Mouse (Mus musculus) cerebellum, adult 11 months (tissue): Measurements from ENCODE around the gene Chmp2a.

Experiments
- DNase-seq: peaks from one replicate; pipeline ENCODE4 v3.0.0; 2022

The Chmp2a gene

DNA sequence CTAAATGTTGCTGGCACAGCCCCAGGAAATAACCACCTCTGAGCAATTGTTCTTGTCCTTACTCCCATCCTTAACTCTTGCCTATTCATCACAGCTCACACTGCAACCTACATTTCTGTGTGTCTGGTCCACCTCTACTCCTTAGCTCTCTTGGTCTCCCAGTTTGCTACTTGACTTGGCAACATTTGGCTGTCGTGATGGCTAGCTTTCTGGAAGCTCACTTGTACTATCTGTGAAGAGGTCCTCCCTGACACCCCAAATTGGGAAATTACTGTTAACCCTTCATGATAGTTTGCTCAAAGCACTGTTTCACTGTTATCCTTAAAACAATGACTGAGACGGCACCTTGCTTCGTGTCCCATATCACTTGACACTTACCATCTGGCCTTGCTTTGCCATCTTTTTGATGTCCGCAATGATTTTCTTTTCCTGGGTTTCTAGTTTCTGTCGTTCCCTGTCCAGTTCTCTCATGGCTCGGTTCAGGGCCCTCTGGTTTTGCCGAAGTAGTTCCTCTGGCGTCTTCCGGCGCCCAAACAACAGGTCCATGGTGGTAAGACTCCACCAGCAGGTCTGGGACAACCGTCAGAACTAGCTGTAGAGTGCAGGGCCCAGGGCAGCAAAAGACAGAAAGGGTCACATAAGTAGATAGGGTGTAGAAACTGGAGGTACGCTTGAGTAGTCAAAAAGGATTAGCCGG is 1.0 kb downstream of the Chmp2a start:
- DNase-seq = peak; percentile 31

DNA sequence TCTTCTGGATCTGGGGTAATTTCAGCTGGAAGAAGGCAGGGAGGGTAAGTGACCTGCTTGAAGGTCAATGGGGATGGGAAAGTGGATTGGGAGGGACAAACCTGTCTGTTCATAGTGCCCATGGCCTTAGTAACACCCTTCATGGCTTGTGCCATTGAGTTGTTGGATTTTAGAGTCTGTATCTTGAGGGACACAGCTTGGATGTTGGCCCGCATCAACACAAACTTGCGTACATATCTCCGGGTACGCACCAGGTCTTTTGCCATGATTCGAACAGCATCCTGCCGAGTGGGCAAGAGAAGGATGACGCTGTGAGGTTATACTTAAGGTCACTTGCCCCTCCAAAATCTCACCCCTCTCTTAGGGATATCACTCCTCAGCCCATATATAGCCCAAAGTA is 2.1 kb downstream of the Chmp2a start:
- DNase-seq = peak; percentile 17

DNA sequence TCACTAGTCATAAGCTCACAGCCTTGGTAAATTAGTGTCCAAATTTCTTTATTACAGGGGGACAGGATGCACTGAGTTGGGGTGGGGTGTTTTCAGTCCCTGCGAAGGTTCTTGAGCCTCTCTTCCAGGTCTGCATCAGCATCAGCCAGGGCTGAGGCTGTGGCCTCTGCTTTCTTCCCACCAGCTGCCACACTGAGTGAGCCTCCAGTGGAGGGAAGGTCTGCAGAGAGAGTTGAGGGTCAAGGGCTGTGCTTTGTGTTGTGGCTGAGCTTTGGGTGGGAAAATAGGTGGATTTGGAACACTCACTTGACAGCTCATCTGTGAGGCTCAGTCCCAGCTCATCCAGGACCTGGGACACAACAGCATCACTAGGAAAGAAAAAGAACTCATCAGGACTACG is 2.6 kb downstream of the Chmp2a start:
- DNase-seq = no peak

DNA sequence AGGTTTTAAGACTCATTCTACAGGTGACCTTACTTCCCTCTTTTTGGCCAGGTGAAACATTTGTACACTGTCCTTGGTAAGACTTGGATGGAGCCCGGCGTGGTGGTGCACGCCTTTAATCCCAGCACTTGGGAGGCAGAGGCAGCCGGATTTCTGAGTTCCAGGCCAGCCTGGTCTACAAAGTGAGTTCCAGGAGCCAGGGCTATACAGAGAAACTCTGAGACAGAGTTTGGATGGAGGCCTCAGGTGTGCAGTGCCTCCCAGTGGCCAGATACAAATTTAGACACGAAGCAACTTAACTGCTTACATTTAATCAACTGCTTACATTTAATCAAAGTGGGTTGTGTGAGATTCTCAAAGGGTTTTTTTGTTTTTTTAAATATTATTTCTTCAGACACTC is 3.5 kb downstream of the Chmp2a start:
- DNase-seq = peak; percentile 16

DNA sequence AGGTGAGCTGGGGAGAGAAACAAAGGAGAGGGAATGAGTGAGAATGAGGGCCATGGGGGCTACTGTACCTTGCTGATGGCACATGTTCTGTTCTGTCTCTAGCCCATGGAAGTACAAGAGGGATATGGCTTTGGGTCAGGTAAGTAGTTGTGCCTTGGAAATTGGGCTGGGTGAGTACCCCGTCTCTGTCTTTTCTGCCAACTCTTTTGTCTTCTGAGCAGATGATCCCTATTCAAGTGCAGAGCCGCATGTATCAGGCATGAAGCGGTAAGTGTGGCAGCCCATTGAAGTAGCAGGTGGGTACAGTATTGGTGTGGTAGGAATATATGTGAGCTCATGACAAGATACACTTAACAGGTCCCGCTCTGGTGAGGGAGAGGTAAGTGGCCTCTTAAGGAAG is 5.6 kb downstream of the Chmp2a start:
- DNase-seq = no peak

DNA sequence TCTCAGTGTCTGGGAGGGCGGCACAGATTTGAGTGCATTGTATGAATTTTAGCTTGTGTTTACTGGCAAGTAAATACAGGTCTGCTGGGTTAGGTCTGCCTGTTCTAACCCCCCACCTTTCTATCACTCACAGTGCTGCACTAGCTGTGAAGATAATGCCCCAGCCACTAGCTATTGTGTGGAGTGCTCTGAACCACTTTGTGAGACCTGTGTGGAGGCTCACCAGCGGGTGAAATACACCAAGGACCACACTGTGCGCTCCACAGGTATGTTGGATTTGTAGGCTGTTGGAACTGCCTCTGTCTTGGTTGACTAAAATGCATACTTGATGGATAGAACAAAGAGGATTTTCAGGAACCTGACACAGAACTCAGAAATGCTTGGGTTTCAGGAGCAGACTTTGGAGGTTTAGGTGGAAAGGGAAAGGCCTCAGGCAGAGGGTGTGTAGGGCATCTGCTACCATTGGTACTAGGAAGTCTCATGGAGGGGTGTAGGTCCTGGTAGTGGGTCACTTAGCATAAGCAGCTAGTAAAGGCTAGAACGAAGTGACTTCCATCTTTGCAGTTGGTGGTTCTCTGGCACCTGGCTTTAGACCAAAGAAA is 9.0 kb downstream of the Chmp2a start:
- no peak for DNase-seq

DNA sequence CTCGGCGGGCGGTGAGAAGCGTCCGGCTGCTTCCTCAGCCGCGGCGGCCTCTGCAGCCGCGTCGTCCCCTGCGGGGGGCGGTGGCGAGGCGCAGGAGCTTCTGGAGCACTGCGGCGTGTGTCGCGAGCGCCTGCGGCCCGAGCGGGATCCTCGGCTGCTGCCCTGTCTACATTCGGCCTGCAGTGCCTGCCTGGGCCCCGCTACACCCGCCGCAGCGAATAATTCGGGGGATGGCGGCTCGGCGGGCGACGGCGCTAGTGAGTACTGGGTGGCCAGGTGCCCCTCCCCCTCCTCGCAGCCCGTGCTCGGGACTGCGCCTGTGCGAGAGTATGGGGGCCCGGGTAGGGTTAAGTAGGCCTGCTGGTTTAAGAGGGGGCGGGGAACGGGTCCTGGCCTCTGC is 9.8 kb downstream of the Chmp2a start:
- peak; percentile 84 for DNase-seq

DNA sequence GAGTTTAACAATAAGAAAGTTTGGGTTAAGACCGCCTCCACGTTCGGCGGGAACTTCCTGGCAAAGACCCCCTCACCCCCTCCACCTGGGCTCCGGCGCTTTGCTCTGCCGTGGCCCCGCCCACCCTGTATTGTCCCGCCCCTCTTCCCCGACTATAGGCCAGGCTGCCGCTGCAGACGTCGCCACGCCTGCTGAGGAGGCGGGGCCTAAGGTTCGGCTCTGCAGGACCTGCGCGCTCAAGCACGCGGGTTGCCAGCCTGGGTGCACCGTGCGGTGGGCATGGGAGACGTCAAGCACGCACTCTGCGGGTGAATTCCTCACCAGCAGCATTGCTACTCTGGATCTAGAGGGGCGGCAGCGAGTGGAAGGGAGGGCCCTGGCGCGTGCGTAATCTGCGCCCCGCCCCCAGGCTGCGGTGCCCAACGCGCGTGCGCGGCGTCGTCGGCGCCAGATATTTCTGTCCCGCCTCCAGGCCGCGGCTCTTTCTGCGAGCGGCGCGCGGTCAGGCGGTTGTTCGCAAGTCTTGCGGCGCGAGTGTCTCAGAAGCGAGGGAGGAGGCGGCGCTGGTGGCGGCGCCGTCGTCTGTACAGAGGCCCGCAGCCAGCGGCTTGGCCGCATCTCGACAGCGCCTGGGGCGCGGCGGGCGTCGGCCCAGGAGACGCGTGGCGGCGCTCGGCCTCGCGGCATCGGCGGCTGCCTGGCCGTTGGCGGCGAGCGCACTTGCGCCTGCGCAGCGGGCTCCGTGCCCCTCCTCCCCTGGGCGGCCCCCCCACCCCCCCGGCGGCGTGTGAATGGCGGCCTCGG is 10.5 kb downstream of the Chmp2a start:
- DNase-seq = peak; percentile 96

DNA sequence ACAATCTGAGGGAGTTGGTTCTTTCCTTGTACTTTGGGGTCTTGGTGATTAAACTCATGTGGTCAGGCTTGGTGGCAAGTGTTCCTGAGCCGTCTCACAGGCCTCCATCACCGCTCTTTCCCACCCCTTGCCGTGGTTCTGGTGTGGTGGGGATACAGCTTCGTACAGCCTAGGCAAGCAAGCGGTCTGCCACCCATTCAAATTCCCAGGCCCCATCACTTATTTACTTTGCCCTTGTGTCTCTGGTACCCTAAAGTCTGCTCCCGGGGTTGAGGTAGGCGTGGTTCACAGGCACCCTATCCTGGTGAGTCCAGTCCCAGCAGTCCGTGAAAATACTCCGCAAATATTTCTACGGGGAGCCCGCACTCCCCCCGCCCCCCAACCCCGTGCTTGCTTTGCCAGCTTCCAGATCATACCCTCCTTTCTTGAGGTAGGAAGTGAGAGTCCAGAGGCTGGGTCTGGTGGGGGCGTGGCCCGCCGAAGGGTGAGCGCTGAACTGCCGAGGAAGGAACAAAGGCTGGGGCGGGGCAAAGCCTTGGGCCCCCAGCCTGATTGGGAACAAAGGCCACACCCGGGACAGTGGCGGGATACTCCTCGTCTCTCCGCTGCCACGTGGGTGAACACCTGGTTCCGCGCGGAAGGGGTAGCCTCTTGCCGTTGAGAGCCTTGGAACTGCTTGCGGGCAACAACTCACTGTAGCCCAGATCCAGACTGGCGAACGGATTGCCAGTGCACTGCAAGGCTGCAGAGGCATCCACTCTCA is 11.7 kb downstream of the Chmp2a start:
- peak; percentile 59 for DNase-seq

DNA sequence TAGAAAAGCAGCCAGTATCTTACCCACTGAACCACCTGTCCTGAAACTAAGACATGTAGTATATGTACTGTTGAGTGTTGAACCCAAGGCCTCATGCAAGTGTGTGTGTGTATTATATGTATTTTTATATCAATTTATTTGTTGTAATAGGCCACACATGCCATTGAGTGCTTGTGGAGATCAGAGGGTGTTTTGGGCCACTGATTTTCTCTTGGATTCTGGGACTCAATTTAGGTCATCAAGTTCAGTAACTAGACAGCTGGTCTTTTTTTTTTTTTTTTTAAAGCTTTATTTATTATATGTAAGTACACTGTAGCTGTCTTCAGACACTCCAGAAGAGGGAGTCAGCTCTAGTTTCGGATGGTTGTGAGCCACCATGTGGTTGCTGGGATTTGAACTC is 19.4 kb downstream of the Chmp2a start:
- DNase-seq = no peak

DNA sequence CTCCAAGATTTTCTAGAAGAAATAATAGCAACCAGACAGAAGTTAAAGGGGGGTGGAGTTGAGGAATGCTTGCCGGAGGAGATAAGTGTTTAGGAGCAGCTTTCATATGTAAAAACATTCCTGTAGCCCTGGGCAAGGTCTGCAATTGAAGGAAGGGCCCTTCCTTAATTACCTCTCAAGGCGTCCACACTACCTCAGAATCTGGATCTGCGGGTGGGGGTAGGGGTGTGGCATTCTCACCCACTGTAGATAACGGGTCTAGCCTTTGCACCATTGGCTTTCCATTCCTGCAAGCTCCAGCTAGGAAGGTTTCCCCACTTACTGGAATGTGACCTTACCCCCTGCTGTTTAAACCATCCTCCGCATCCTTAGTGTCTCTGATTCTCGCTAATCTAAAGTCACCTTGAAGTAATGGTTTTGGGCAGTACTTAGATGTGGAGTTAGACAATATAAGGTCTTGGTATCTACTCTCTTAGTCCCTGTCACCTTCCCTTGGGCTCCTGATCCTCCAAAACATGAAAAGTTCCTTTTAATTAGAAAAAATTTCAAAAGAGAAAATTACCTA is 20.2 kb downstream of the Chmp2a start:
- DNase-seq = no peak

DNA sequence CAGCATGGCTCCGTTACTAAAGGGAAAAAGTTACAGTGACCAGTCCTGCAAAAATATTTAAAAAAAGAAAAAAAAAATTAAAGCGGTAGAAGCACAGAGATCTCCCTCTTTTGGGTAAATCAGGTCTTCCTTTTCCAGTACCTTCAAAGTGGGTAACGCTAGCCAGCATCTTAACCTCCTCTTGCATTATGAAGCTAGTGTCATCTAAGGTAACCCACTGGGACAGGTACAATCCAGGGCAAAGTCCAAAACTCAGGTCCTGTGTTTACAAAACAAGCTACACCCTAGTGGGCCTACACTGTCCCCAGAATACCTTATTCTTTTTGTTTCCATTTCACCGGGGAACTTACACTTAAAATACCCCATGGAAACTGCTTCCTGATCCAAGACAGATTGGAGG is 20.9 kb downstream of the Chmp2a start:
- DNase-seq = no peak

DNA sequence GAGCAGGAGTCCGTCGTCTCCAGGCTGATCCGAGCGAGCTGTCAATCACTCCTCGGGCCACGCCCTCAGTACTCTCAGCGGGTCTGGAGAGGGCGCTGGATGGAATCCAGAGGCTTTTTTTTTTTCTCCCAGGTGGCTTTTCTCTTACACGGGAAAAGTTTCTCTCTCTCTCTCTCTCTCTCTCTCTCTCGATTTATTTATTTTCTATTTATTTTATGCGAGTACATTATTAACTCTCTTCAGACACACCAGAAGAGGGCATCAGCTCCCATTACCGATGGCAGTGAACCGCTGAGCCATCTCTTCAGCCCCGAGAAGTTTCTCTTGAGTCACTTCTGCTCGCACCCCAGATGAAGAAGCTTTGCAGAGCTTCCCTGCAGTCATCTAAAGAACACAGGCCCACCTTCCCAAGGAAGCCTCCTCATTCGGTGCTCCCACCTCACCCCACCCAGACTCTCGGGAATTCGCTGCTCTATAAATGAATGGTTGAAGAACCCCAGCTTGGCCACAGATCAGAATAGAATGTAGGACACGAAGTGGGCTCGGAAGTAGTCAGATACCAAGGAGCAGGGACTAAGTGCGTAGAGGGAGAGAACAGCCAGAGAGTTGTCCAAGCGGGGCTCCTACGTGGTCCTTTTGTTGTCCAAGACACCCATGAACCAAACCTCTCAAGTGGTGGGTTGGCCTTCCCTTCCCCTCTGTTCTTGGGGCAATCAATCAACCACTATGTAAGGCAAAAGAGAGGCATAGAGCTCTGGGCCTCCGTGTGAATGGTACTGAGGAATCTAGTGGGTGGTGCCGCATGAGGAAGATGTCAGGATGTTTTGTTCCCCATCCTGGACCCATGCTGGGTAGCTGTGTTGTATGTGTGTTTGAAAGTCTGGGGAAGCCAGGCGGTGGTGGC is 24.4 kb downstream of the Chmp2a start, which contains the start of gene Zbtb45:
Gene Zbtb45 (minus strand): TSS at position 30 of the 904 bp plus-strand sequence.
- DNase-seq = no peak

DNA sequence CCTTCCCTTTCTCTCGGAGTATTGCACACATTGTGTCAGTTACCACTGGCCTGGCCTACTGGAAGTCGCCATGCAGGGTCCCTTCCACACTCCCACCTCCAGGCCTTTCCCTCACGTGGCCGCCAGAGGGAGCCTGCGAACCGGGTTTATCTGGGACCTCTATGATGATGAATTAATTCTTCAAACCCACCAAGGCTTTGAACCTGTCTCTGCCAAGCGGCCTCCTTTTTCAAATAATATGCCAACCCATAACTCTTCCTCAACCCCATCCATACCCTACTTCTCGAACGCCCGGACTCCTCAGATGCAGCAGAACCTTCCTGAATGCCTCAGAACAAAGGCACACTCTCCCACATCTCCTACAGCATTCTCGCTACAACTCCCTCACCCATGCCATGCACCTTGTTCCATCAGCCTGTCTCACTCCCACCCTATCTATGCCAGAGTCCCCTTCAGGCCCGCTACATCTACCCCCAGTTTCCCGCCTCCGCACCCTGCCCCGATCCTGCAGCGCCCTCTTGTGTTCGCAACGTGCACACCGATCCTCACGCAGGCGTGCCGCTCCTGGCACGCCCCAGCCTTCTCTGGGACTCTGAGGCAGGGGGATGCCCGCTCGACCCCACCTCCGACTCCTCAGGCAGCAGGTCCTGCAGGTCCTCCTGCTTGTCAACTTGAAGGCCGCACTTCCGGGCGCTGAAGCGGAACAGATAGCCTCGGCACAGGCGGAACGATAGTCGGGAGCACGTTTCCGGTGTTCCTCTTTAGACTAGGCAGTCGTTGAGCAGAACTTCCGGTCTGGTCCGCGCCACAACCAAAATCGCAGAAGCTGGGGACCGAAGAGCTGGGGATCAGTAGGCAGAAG is 25.2 kb downstream of the Chmp2a start:
- peak; percentile 92 for DNase-seq

DNA sequence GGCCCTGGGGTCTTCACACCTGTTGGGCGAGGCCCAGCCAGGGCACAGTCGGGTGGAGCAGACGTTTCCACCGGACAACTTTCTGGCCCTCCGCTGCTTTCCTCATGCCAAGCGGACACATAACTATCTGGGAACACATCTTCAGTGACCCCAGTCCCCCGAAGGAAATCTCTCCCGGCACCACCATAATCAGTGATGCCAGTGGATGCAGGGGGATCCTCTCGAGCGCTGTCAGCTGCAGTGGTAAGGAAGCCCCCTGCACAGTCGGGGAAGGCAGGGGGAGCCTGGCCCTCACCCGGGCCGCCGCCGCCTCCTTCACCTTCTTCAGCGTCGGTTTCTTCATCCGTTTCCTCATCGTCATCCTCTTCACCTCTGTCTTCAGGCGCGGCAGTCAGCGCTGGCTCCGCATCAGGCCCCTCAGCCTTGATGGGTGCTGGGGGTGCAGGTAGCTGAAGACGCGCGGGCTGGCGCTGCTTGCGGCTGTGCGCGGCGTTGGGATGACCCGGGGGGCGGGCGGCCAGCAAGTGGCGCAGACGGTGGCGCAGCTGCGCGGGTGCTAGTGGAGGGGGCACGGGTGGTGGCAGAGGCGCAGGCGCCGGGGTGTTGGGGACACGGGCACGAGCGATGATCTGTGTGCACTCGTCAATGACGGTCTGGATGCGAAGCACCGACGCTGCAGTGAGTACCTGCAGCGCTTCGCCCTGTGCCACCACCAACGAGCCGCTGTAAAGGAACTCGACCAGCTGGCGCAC is 27.1 kb downstream of the Chmp2a start:
- DNase-seq = no peak

DNA sequence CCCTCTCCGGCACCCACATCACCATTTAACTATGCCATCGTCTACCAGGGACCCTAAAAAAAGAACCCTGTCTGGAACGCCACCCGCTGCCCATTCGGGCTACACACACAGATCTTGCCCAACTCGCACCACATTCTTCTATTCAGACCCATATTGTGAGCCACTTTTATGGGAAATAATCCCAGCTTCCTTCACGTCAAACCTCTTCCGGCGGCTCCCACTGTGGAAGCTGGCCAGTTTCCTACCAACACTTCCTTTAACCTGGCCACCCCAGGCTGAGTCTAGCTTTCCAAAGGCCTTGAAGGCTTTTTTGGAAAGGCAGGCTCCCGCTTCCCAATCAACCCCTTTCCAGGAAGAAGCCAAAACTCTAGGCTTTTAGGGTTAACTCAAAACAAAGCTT is 28.1 kb downstream of the Chmp2a start:
- no peak for DNase-seq

DNA sequence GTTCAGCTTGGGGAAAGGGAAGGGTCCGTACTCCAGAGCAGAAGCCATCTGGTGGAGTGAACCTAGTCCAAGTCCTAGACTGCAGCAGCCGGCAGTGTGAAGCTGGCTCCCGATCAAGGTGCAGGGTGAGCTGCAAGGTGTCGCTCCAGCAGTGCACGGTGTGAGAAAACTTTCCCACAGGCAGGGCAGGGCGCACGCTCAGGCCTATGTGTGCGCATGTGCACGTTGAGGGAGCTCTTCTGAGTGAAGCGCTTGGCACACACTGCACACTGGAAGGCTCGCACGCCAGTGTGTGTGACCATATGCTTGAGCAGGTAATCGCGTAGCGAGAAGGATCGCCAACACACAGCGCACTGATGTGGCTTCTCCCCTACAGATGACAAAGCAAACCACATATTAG is 28.6 kb downstream of the Chmp2a start:
- no peak for DNase-seq

DNA sequence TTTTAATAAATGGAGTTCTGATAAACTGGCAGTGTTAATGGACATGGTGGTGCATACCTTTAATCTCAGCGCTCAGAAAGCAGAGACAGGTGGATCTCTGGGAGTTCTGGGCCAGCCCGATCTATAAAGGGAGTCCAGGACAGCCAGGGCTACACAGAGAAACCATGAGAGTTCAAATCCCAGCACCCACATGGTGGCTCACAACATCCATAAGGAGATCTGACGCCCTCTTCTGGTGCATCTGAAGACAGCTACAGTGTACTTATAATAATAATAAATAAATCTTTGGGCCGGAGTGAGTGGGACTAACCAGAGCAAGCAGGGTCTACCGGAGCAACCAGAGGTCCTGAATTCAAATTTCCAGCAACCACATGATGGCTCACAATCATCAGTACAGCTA is 31.2 kb downstream of the Chmp2a start:
- no peak for DNase-seq

DNA sequence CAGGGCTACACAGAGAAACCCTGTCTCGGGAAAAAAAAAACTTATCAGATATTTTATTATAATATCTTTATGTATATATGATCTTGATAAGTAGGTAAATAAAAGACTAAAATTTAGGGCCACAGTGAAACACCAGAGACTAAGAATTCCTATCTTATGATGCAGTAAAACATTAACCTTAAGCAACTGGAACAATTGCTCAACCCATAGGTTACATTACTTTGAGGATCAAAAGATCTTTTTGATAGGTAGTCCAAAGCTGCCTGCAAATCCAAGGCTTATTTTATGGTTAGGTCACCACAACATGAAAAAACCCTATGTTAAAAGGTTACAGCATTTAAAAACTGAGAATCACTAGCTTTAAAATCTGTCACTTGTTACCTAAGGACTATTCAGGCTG is 33.0 kb downstream of the Chmp2a start:
- DNase-seq = no peak

DNA sequence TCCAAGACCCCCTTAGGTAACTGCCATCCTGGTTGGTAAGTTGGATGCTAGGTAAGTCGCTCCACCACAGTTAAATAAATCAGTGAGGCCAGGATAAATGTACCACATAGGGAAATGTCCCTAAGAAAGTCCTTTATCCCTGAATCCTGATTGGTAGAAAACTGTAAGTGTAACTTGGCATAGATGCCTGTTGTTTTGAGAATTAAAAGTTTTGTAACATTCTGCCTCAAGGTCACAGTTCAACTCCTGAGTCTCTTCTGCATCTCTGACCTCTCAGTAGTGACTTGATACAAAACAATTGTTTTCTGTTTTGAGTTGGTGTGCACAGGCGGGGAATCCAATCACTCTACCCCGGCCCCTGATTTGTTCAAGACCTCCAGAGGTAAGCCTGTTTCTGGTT is 35.8 kb downstream of the Chmp2a start, which contains the start of gene Trim28:
Gene Trim28 (plus strand): TSS at position 264 of the 400 bp plus-strand sequence.
- no peak for DNase-seq
